Mouse (Mus musculus): Measurements from ENCODE around the gene Zfp831.

DNA sequence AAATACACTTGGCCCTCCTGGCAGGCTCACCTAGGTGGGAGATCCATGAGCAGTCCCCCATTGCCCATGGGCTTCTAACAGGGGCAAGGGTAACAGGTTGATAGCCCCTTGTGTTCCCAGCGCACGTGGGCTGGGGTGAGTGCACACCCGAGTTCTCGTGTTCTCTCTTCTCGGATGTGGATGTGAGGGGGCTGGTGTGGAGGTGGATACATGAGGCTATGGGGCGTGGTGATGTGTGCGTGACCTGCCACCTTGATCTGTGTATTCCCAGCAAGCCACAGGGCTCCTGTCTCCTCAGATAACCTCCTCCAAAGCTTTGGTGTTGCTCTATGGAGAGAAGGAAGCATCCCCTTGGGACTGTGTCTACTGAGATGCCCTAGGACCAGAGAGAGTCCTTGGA, 40.0 kb upstream of the Zfp831 start:
- TF ChIP-seq MYC (IDR thresholded peaks at IDR 0.05; ENCODE audit: low read depth, low read length) (no peak), CTCF (IDR thresholded peaks at IDR 0.05 in 2 of 3, conservative IDR thresholded peaks at IDR 0.05 in 1 of 3; ENCODE audit: control insufficient read depth in 1 of 3, insufficient read depth in 1 of 3, low read depth in 2 of 3, low read length in 3 of 3, poor library complexity in 1 of 3, severe bottlenecking in 1 of 3) (no peak)
